Mouse (Mus musculus) gonadal fat pad, adult 2 months (tissue): ENCODE results near the gene Pitpna. TPM values are rescaled to one million over a fixed set of nuclear protein-coding genes. Genes with fewer than 3 reads are reported as not detected.

Source experiments
- DNase-seq: peaks from one replicate; pipeline ENCODE4 v3.0.0-alpha.2; 2012; ENCODE audit warnings: low read depth
- polyA plus RNA-seq: library from polyadenylated mRNA; depleted of rRNA; stranded (reverse); fragments of >200 nt; gene quantifications from 2 replicates; pipeline ENCODE4 v1.2.3, GENCODE M21; 2012; rRNA removed

Gene Pitpna
- polyA plus RNA-seq, 1 experiment, result 48.4 TPM

DNA sequence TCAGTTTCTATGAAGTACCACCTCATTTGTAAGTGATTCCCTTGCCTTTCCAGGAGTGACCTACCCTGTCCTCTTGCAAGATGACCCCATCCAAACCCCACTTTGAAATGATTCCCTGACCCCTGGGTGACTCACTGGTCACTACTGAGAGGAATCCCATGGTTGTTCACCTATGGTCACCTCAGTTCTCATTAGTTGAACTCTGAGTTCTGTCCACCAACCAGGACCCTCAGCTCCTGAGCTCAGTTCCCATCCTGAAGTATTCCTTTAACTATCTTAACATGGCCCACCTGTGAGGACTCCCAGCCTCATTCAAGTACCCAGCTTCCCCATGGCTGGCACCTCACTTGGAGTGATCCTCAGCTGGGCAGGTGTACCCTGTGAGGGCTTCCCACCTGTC is 69.9 kb downstream of the Pitpna start:
- no peak for DNase-seq

GRCm38 (mm10) chr11:75658311-75658710 is 70.4 kb downstream of the Pitpna start:
- no peak for DNase-seq

- DNase-seq, result no peak
Measured at GRCm38 (mm10) chr11:75658996-75659750, 71.3 kb downstream of the Pitpna start.

GRCm38 (mm10) chr11:75660081-75660590 is 72.2 kb downstream of the Pitpna start:
- no peak for DNase-seq

- no peak for DNase-seq
Measured at GRCm38 (mm10) chr11:75660941-75661800, 73.3 kb downstream of the Pitpna start.

DNA sequence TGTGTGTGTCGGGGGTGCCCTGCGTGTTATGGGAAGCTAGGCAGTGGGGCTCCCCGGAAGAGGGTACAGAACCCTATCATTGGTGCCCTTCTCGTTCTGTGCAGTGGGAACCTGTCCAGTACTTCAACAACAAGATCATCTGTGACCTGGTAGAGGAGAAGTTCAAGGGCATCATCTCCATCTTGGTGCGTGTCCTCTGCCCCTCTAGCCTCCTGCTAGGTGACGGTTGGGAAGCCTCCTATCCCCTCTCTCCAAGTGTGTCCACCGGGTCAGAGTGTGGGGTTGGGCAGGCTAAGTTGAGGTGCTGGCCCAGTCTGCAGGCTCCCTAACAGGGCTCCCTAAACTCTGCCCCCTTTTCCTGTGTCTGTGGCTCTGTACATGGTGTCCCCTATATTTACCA is 74.2 kb downstream of the Pitpna start:
- DNase-seq, result no peak

DNA sequence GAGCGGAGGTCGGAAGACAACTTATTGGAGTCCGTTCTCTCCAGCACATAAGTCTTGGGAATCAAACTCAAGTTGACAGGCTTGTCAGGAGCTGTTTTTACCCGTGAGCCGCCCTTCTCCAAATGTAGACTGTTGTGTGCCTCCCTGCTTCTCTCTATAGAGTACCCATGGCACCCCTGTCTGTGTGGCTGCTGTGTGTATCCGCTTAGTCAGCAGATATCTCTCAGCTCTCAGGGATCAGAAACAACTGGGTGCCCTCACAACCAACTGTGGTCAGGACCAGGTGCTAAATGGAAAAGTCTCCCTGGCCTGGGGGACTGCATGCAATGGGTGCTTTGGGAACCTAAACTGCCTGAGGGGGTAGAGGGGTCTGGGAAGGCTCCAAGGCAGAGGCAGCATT is 78.4 kb downstream of the Pitpna start:
- no peak for DNase-seq

GRCm38 (mm10) chr11:75668621-75669020 is 80.7 kb downstream of the Pitpna start:
- no peak for DNase-seq

DNA sequence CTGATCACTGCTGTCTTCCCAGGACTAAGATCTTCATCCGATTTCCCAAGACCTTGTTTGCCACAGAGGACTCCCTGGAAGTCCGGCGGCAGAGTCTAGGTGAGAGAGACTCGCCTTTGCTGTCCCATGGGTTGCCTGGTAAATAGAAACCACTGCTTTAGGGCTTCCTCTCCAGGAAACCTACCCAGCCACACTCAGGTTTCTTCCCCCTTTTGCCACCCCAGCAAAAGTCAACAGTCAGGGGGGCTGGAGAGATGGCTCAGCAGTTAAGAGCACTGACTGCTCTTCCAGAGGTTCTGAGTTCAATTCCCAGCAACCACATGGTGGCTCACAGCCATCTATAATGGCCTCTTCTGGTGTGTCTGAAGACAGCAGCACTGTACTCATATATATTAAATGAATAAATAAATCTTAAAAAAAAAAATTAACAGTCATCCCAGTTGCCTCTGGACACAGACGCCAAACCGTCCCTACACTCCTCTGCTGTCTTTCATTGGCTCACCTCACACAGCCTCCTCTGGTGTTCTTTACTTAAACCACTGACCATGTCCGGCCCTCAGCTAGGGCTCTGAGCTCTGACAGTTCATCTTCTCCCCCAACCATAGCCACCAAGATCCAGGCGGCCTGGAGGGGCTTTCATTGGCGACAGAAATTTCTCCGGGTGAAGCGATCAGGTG is 81.4 kb downstream of the Pitpna start:
- no peak for DNase-seq

- no peak for DNase-seq
Measured at GRCm38 (mm10) chr11:75669853-75670200, 81.9 kb downstream of the Pitpna start.

DNA sequence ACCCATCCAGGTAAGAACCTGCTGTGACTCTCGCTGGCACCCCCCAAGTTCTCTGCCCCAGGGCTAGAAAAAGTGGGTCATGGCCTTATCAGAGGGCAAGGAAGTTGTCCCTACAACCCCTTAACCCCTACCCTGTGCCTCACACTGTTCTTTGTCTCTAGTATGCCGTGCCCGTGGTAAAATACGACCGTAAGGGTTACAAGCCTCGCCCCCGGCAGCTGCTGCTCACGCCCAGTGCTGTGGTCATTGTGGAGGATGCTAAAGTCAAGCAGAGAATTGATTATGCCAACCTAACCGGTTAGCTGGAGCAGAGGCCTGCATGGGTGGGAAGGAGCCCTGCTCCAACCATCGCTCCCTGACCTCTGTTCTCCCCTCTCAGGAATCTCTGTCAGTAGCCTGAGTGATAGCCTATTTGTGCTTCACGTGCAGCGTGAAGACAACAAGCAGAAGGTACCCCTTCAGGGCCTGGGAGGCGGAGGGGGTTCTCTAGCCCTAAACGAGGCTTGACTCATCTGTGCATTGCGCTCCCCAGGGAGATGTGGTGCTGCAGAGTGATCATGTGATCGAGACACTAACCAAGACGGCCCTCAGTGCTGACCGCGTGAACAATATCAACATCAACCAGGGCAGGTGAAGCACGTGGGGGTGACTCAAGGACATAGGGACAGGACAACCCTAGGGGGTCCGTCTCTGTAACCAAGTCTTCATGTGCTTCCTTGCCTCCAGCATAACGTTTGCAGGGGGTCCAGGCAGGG is 83.7 kb downstream of the Pitpna start:
- DNase-seq, result no peak

DNA sequence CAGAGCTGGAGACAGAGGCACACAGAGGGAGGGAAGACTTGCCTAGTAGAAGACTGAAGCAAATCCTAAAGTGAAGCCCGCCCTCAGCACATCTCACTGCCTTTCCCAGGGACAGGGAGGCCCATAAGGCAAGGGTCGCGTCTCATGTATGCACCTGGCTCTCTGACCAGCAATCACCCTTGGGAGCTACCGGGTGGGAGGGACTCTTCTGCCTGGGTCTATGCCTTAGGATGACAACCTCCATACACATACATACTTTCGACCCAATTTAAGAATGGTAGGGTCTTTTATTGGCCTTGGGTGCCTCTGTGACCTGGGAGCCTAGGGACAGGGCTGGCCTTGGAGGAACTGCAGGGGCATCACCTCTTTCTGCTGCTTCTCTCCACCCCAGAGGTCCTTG is 85.5 kb downstream of the Pitpna start:
- no peak for DNase-seq

GRCm38 (mm10) chr11:75674875-75675274 is 87.0 kb downstream of the Pitpna start:
- no peak for DNase-seq

GRCm38 (mm10) chr11:75677881-75678746 is 90.2 kb downstream of the Pitpna start:
- DNase-seq, result no peak

Other genes starting within 250 kb of the Pitpna start
- gene Rpa1, start 239.8 kb upstream of the Pitpna start, polyA plus RNA-seq, result 17.9 and 21.6 TPM in 2 replicates
- 5.1 TPM in 2 replicates for gene Smyd4, start 239.7 kb upstream of the Pitpna start, polyA plus RNA-seq
- 260 and 334 TPM in 2 replicates for gene Serpinf1, start 165.4 kb upstream of the Pitpna start, polyA plus RNA-seq
- 93.7 and 148 TPM in 2 replicates for gene Serpinf2, start 148.5 kb upstream of the Pitpna start, polyA plus RNA-seq
- gene Wdr81, start 133.4 kb upstream of the Pitpna start, polyA plus RNA-seq, result 16.2 and 20.5 TPM in 2 replicates
- 24.0 and 48.2 TPM in 2 replicates for gene Tlcd2, start 126.4 kb upstream of the Pitpna start, polyA plus RNA-seq
- 83.6 and 93.7 TPM in 2 replicates for gene Prpf8, start 101.3 kb upstream of the Pitpna start, polyA plus RNA-seq
- 6.5 and 7.1 TPM in 2 replicates for gene Rilp, start 78.0 kb upstream of the Pitpna start, polyA plus RNA-seq
- gene Scarf1, start 74.6 kb upstream of the Pitpna start, polyA plus RNA-seq, result 9.9 and 14.5 TPM in 2 replicates
- gene Slc43a2, start 56.4 kb upstream of the Pitpna start, polyA plus RNA-seq, result 18.5 and 23.8 TPM in 2 replicates
- 55.2 and 63.6 TPM in 2 replicates for gene Inpp5k, start 42.9 kb downstream of the Pitpna start, polyA plus RNA-seq
- gene Myo1c, start 62.4 kb downstream of the Pitpna start, polyA plus RNA-seq, result 125 and 152 TPM in 2 replicates
- gene Crk, start 91.2 kb downstream of the Pitpna start, polyA plus RNA-seq, result 43.0 and 44.3 TPM in 2 replicates
- 168 and 195 TPM in 2 replicates for gene Ywhae, start 144.8 kb downstream of the Pitpna start, polyA plus RNA-seq
- gene Doc2b, start 208.0 kb downstream of the Pitpna start, polyA plus RNA-seq, result 1.4 and 1.6 TPM in 2 replicates